In genomic region chr12:104978943-104979723, GRCm38 (mm10) we compare ENCODE assay signal across 12 mouse cellular contexts. TPM values are rescaled to one million over a fixed set of nuclear protein-coding genes. Genes with fewer than 3 reads are reported as not detected.
DNase-seq lines count a peak whose midpoint lies in the region; ATAC-seq and TF ChIP-seq lines count a peak whose summit lies in the region.
"Had no signal": no experiment of that assay in that cellular context is flagged by ENCODE, and none has a peak within 500 bp of the region (broad histone marks: within the 10 kb centered on the region; RNA-seq: fewer than 3 reads in every experiment).

No protein-coding gene starts in this region.

- TF ChIP-seq EP300 in heart, adult 2 months (IDR thresholded peaks at IDR 0.05; ENCODE audit: insufficient read depth, low read depth, low read length), result no peak

- no peaks in the 10 kb centered on the region for H3K9me3 ChIP-seq in forebrain, embryonic 14.5 days (replicated peaks; ENCODE audit: control insufficient read depth, low read length)
- no peaks in the 10 kb centered on the region for H3K9me3 ChIP-seq in midbrain, postnatal 0 days (ENCODE audit: low read length)
- H3K9me3 ChIP-seq: hindbrain, embryonic 15.5 days had no signal

- DNase-seq in heart, adult 2 months, result no peak
- DNase-seq in heart, postnatal 14 days, result no peak
- DNase-seq in layer of hippocampus, adult 2 months (ENCODE audit: low spot score in 2 of 2), result no peak
- DNase-seq in layer of hippocampus, postnatal 36 days, result no peak
- no peak for DNase-seq in forebrain, embryonic 14.5 days (ENCODE audit: low spot score)
- no peak for DNase-seq in midbrain, postnatal 0 days (ENCODE audit: low spot score)
- DNase-seq in adrenal gland, postnatal 10 days, result no peak
- DNase-seq in ovary, postnatal 10 days (ENCODE audit: low spot score), result no peak
- DNase-seq: cerebellum, adult 11-12 months had no signal

- 57% methylated on average over 22 of the region's 22 CpGs for WGBS in heart, adult 2 months
- 64% methylated on average over 22 of the region's 22 CpGs for WGBS in forebrain, embryonic 14.5 days
- 68% methylated on average over 22 of the region's 22 CpGs for WGBS in midbrain, postnatal 0 days

- no peak overlapping the region; the same call in 1 of the 2 replicates for H3K4me3 ChIP-seq in heart, adult 2 months
- no peak overlapping the region for H3K4me3 ChIP-seq in layer of hippocampus, adult 2 months
- H3K4me3 ChIP-seq in forebrain, embryonic 14.5 days (ENCODE audit: low read depth, low read length), result no peak overlapping the region
- no peak overlapping the region for H3K4me3 ChIP-seq in midbrain, postnatal 0 days (ENCODE audit: low read depth, low read length)
- H3K4me3 ChIP-seq: erythroblast, embryonic 14.5 days; hindbrain, embryonic 15.5 days had no signal

- H3K27me3 ChIP-seq in heart, adult 2 months (ENCODE audit: control insufficient read depth, insufficient read depth, low read length), result no peaks in the 10 kb centered on the region
- H3K27me3 ChIP-seq in forebrain, embryonic 14.5 days (replicated peaks; ENCODE audit: control insufficient read depth, insufficient read depth, low read length), result no peaks in the 10 kb centered on the region
- no peaks in the 10 kb centered on the region for H3K27me3 ChIP-seq in midbrain, postnatal 0 days (ENCODE audit: insufficient read depth, low read length)
- H3K27me3 ChIP-seq: CH12.LX; hindbrain, embryonic 15.5 days had no signal

- no peak for ATAC-seq in forebrain, embryonic 14.5 days
- no peak for ATAC-seq in midbrain, postnatal 0 days (ENCODE audit: low FRiP score)

- no peak overlapping the region for H3K4me2 ChIP-seq in forebrain, embryonic 14.5 days (ENCODE audit: low read length)
- 0 out of 2 replicates have a peak overlapping the region, but pooled peaks have one; percentile 18 for H3K4me2 ChIP-seq in midbrain, postnatal 0 days (ENCODE audit: low read depth, low read length, poor library complexity, severe bottlenecking)
- H3K4me2 ChIP-seq: hindbrain, embryonic 15.5 days had no signal

- peak overlapping the region; percentile 48; the same call in 1 of the 2 replicates for H3K27ac ChIP-seq in heart, adult 2 months
- H3K27ac ChIP-seq in layer of hippocampus, adult 2 months, result 0 out of 2 replicates have a peak overlapping the region, but pooled peaks have one; percentile 14
- H3K27ac ChIP-seq in forebrain, embryonic 14.5 days (ENCODE audit: low read depth, low read length), result peak overlapping the region; percentile 21; the same call in 1 of the 2 replicates
- H3K27ac ChIP-seq in midbrain, postnatal 0 days (ENCODE audit: low read depth, low read length), result 0 out of 2 replicates have a peak overlapping the region, but pooled peaks have one; percentile 12
- H3K27ac ChIP-seq: hindbrain, embryonic 15.5 days had no signal

- intact Hi-C loops in heart, adult 2 months (cut with DNase I), result no loop called here
- intact Hi-C loops in heart, postnatal 14 days (cut with DNase I), result no loop called here

- peaks cover 10% of the 10 kb centered on the region for H3K4me1 ChIP-seq in heart, adult 2 months (ENCODE audit: control insufficient read depth, insufficient read depth, low read length)
- peaks cover 5% of the 10 kb centered on the region; the same call in 1 of the 2 replicates for H3K4me1 ChIP-seq in forebrain, embryonic 14.5 days (ENCODE audit: control insufficient read depth, insufficient read depth, low read length)
- no peaks in the 10 kb centered on the region for H3K4me1 ChIP-seq in midbrain, postnatal 0 days (ENCODE audit: insufficient read depth, low read length)

- TF ChIP-seq POLR2A in heart, adult 2 months (IDR thresholded peaks at IDR 0.05; ENCODE audit: insufficient read depth, low read depth, low read length), result no peak

- H3K9ac ChIP-seq in heart, adult 2 months (ENCODE audit: low read depth, low read length), result peak overlapping the region; percentile 52
- no peak overlapping the region for H3K9ac ChIP-seq in forebrain, embryonic 14.5 days (ENCODE audit: low read length)
- H3K9ac ChIP-seq in midbrain, postnatal 0 days (replicated peaks; ENCODE audit: low read length, poor library complexity, severe bottlenecking), result no peak overlapping the region
- H3K9ac ChIP-seq: hindbrain, embryonic 15.5 days had no signal

- H3K36me3 ChIP-seq in heart, adult 2 months (ENCODE audit: control insufficient read depth, insufficient read depth, low read length), result no peaks in the 10 kb centered on the region
- H3K36me3 ChIP-seq in forebrain, embryonic 14.5 days (ENCODE audit: control insufficient read depth, insufficient read depth, low read length), result no peaks in the 10 kb centered on the region
- H3K36me3 ChIP-seq in midbrain, postnatal 0 days (ENCODE audit: insufficient read depth, low read length), result no peaks in the 10 kb centered on the region
- H3K36me3 ChIP-seq: hindbrain, embryonic 15.5 days had no signal

- H3K79me2 ChIP-seq in heart, adult 2 months (replicated peaks; ENCODE audit: control insufficient read depth, insufficient read depth, low read length), result no peaks in the 10 kb centered on the region; the same call in 1 of the 2 replicates

- TF ChIP-seq CTCF in heart, adult 2 months (IDR thresholded peaks at IDR 0.05), result no peak
- no peak for TF ChIP-seq CTCF in layer of hippocampus, adult 2 months (conservative IDR thresholded peaks at IDR 0.05)
- no peak for TF ChIP-seq CTCF in midbrain, postnatal 0 days (IDR thresholded peaks at IDR 0.05)

RNA-seq across cellular contexts. Expression of gene Syne3, which starts 30.5 kb away (rescaled TPM):
- total RNA-seq in heart, adult 2 months (2021), result 1 to 10 TPM; 7.0 to 8.5 TPM
- polyA plus RNA-seq in heart, adult 2 months (2012; rRNA removed), result 2.3 and 3.0 TPM in 2 replicates
- total RNA-seq in heart, postnatal 14 days (2021), result 1 to 10 TPM; 5.2 to 6.1 TPM
- 1 to 10 TPM; 1.7 to 1.8 TPM for total RNA-seq in layer of hippocampus, adult 2 months (2021)
- 1 to 10 TPM; 1.3 to 2.0 TPM for total RNA-seq in layer of hippocampus, postnatal 36 days (2021)
- 0.08 and 0.22 TPM in 2 replicates for polyA plus RNA-seq in forebrain, embryonic 14.5 days (2014; fragmentation: Nextera tagmentation; extraction: Ambion mirVana)
- total RNA-seq in midbrain, postnatal 0 days (2014; rRNA removed), result 0.93 and 1.4 TPM in 2 replicates
- 0.44 and 0.85 TPM in 2 replicates for polyA plus RNA-seq in midbrain, postnatal 0 days (2015; fragmentation: Nextera tagmentation; extraction: Ambion mirVana)
- 1 to 10 TPM; 9.1 to 9.5 TPM for total RNA-seq in adrenal gland, postnatal 10 days (2021)

RNA-seq across cellular contexts. Expression of gene Glrx5, which starts 53.4 kb away (rescaled TPM):
- total RNA-seq in heart, adult 2 months (2021), result 10 to 100 TPM; 86.5 to 94.7 TPM
- 103 and 104 TPM in 2 replicates for polyA plus RNA-seq in heart, adult 2 months (2012; rRNA removed)
- 10 to 100 TPM; 90.2 to 91.5 TPM for total RNA-seq in heart, postnatal 14 days (2021)
- total RNA-seq in layer of hippocampus, adult 2 months (2021), result 10 to 100 TPM; 43.9 to 47.0 TPM
- total RNA-seq in layer of hippocampus, postnatal 36 days (2021), result 10 to 100 TPM; 45.6 to 45.9 TPM
- 154 and 173 TPM in 2 replicates for polyA plus RNA-seq in forebrain, embryonic 14.5 days (2014; fragmentation: Nextera tagmentation; extraction: Ambion mirVana)
- total RNA-seq in midbrain, postnatal 0 days (2014; rRNA removed), result 35.8 and 50.9 TPM in 2 replicates
- polyA plus RNA-seq in midbrain, postnatal 0 days (2015; fragmentation: Nextera tagmentation; extraction: Ambion mirVana), result 175 and 185 TPM in 2 replicates
- 100 to 1,000 TPM; 158 to 160 TPM for total RNA-seq in adrenal gland, postnatal 10 days (2021)
